Mouse (Mus musculus): ENCODE measurements around the gene Hoxb8. TPM values are rescaled to one million over a fixed set of nuclear protein-coding genes. Genes with fewer than 3 reads are reported as not detected.

Hoxb8 gene
- polyA plus RNA-seq, 1 experiment from 2014 or later, result 27.9 TPM

DNA sequence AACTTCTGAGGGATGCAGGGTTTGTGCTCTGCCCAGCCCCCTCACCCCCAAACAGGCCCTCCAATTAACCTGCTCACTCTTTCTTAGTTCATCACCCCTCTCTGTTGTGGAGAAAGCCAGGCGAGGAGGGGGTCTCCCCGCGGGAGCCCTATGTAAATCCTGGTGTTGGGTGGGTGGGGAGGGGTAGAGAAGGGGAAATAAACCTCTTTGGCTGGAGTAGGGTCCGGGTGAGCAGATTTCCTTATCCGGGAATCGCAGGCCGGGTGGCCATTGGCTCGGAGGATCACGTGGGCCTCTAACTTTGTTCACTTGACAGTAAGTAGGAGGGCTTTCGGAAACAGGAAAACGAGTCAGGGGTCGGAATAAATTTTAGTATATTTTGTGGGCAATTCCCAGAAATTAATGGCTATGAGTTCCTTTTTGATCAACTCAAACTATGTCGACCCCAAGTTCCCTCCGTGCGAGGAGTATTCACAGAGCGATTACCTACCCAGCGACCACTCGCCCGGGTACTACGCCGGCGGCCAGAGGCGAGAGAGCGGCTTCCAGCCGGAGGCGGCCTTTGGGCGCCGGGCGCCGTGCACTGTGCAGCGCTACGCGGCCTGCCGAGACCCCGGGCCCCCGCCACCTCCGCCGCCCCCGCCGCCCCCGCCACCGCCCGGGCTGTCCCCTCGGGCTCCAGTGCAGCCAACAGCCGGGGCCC lies 36.8 kb downstream of the Hoxb8 start:
- DNase-seq (ENCODE audit: low spot score), result peak; percentile 61
- Histone ChIP-seq H3K27me3 (ENCODE audit: control insufficient read depth, insufficient read depth, low read length) (no peaks in the 10 kb centered on the region), H3K9ac (ENCODE audit: low read length) (peak overlapping the region; percentile 100), H3K4me1 (ENCODE audit: control insufficient read depth, insufficient read depth, low read length) (peaks cover 30% of the 10 kb centered on the region), H3K4me3 (ENCODE audit: low read depth, low read length) (peak overlapping the region; percentile 96), H3K36me3 (ENCODE audit: control insufficient read depth, insufficient read depth, low read length) (peaks cover 2% of the 10 kb centered on the region; the same call in 1 of the 2 replicates), H3K9me3 (ENCODE audit: control insufficient read depth, low read length) (no peaks in the 10 kb centered on the region), H3K4me2 (ENCODE audit: low read depth) (peak overlapping the region; percentile 100), H3K27ac (ENCODE audit: low read depth, low read length) (peak overlapping the region; percentile 100)
- peak; percentile 59 for ATAC-seq (ENCODE audit: insufficient read depth, low FRiP score, low TSS enrichment)
- WGBS, result under 1% methylated on average over 42 of the region's 45 CpGs

GRCm38 (mm10) chr11:96319071-96319902 lies 37.6 kb downstream of the Hoxb8 start:
- H3K4me2 ChIP-seq (ENCODE audit: low read depth), result peak overlapping the region; percentile 100
- H3K27ac ChIP-seq (ENCODE audit: low read depth, low read length), result peak overlapping the region; percentile 100
- H3K27me3 ChIP-seq (ENCODE audit: control insufficient read depth, insufficient read depth, low read length), result no peaks in the 10 kb centered on the region
- under 1% methylated on average over 26 of the region's 34 CpGs for WGBS
- peaks cover 29% of the 10 kb centered on the region for H3K4me1 ChIP-seq (ENCODE audit: control insufficient read depth, insufficient read depth, low read length)
- H3K4me3 ChIP-seq (ENCODE audit: low read depth, low read length), result peak overlapping the region; percentile 96
- peak overlapping the region; percentile 100 for H3K9ac ChIP-seq (ENCODE audit: low read length)
- ATAC-seq (ENCODE audit: insufficient read depth, low FRiP score, low TSS enrichment), result peak; percentile 73
- peak; percentile 67 for DNase-seq (ENCODE audit: low spot score)
- H3K9me3 ChIP-seq (ENCODE audit: control insufficient read depth, low read length), result no peaks in the 10 kb centered on the region
- peaks cover 2% of the 10 kb centered on the region; the same call in 1 of the 2 replicates for H3K36me3 ChIP-seq (ENCODE audit: control insufficient read depth, insufficient read depth, low read length)

DNA sequence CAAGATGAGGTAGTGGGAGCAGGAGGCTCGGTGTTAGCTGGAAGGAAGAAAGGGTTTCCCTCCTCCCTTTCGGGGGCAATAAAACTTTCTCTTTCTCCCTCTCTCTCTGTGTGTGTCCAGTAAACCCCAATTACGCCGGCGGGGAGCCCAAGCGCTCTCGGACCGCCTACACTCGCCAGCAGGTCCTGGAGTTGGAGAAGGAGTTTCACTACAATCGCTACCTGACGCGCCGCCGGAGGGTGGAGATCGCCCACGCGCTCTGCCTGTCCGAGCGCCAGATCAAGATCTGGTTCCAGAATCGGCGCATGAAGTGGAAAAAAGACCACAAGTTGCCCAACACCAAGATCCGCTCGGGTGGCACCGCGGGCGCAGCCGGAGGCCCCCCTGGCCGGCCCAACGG lies 38.2 kb downstream of the Hoxb8 start:
- H3K4me2 ChIP-seq (ENCODE audit: low read depth), result peak overlapping the region; percentile 100
- H3K4me3 ChIP-seq (ENCODE audit: low read depth, low read length), result peak overlapping the region; percentile 96
- DNase-seq (ENCODE audit: low spot score) (peak; percentile 64), ATAC-seq (ENCODE audit: insufficient read depth, low FRiP score, low TSS enrichment) (0 out of 2 replicates have a peak, but pooled peaks have one; percentile 1)
- peaks cover 30% of the 10 kb centered on the region for H3K4me1 ChIP-seq (ENCODE audit: control insufficient read depth, insufficient read depth, low read length)
- H3K9ac ChIP-seq (ENCODE audit: low read length), result peak overlapping the region; percentile 100
- WGBS, result under 1% methylated on average over 29 of the region's 29 CpGs
- no peaks in the 10 kb centered on the region for H3K27me3 ChIP-seq (ENCODE audit: control insufficient read depth, insufficient read depth, low read length)
- H3K27ac ChIP-seq (ENCODE audit: low read depth, low read length), result peak overlapping the region; percentile 100
- H3K9me3 ChIP-seq (ENCODE audit: control insufficient read depth, low read length), result no peaks in the 10 kb centered on the region
- H3K36me3 ChIP-seq (ENCODE audit: control insufficient read depth, insufficient read depth, low read length), result peaks cover 2% of the 10 kb centered on the region; the same call in 1 of the 2 replicates

- peak overlapping the region; percentile 96 for H3K4me3 ChIP-seq (ENCODE audit: low read depth, low read length)
- H3K27me3 ChIP-seq (ENCODE audit: control insufficient read depth, insufficient read depth, low read length), result no peaks in the 10 kb centered on the region
- H3K4me1 ChIP-seq (ENCODE audit: control insufficient read depth, insufficient read depth, low read length), result peaks cover 28% of the 10 kb centered on the region
- under 1% methylated on average over 17 of the region's 17 CpGs for WGBS
- peaks cover 2% of the 10 kb centered on the region; the same call in 1 of the 2 replicates for H3K36me3 ChIP-seq (ENCODE audit: control insufficient read depth, insufficient read depth, low read length)
- H3K27ac ChIP-seq (ENCODE audit: low read depth, low read length), result peak overlapping the region; percentile 100
- peak overlapping the region; percentile 100 for H3K9ac ChIP-seq (ENCODE audit: low read length)
- ATAC-seq (ENCODE audit: insufficient read depth, low FRiP score, low TSS enrichment), result no peak
- peak; percentile 66 for DNase-seq (ENCODE audit: low spot score)
- peak overlapping the region; percentile 100 for H3K4me2 ChIP-seq (ENCODE audit: low read depth)
- H3K9me3 ChIP-seq (ENCODE audit: control insufficient read depth, low read length), result no peaks in the 10 kb centered on the region
These were observed 39.0 kb downstream of the Hoxb8 start for GRCm38 (mm10) chr11:96320688-96321087.

DNA sequence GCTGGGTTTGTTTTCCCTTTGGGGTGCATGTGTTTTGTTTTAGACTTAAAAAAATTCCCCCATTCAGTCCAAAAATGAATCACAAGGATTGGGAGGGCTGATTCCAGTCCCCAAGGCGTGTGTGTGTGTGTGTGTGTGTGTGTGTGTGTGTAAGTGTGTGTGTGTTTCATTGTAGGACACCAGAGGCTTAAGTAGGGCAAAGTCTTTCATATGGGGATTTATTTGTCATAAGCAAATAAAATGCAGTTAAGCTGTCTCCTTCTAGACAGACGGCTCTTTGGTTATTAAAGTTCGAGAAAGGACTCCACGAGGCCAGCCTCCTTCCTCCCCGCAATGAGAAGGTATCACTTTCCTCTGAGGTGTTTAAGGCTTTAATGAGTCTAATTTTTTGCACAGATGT lies 40.1 kb downstream of the Hoxb8 start:
- H3K4me1 ChIP-seq (ENCODE audit: control insufficient read depth, insufficient read depth, low read length), result peaks cover 29% of the 10 kb centered on the region
- H3K36me3 ChIP-seq (ENCODE audit: control insufficient read depth, insufficient read depth, low read length), result peaks cover 2% of the 10 kb centered on the region; the same call in 1 of the 2 replicates
- peak overlapping the region; percentile 96 for H3K4me3 ChIP-seq (ENCODE audit: low read depth, low read length)
- H3K9me3 ChIP-seq (ENCODE audit: control insufficient read depth, low read length), result no peaks in the 10 kb centered on the region
- H3K27me3 ChIP-seq (ENCODE audit: control insufficient read depth, insufficient read depth, low read length), result no peaks in the 10 kb centered on the region
- 4% methylated on average over 5 of the region's 5 CpGs for WGBS
- peak overlapping the region; percentile 100 for H3K27ac ChIP-seq (ENCODE audit: low read depth, low read length)
- DNase-seq (ENCODE audit: low spot score), result peak; percentile 51
- peak overlapping the region; percentile 100 for H3K4me2 ChIP-seq (ENCODE audit: low read depth)
- ATAC-seq (ENCODE audit: insufficient read depth, low FRiP score, low TSS enrichment), result no peak
- peak overlapping the region; percentile 100 for H3K9ac ChIP-seq (ENCODE audit: low read length)

DNA sequence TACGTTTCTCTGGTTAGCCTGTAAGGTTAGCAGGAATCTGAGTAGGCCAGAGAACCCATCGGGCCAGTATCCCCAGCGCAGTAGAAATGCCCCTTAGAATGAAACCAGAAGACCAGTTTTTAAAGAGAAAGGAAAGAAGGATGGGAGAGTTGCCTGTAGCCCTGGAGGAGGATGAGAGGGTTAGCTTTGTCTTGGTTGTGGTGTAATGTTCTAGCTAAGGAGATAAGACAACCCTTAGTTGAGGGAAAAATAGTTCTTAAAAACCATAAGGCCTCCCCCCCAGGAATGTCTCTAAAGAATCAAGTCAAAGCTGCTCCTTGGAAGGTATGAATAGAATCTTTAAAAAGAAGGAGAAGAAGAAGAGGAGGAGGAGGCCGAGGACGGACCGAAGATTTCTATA lies 41.0 kb downstream of the Hoxb8 start:
- Histone ChIP-seq H3K36me3 (ENCODE audit: control insufficient read depth, insufficient read depth, low read length) (peaks cover 2% of the 10 kb centered on the region; the same call in 1 of the 2 replicates), H3K4me3 (ENCODE audit: low read depth, low read length) (peak overlapping the region; percentile 96), H3K4me2 (ENCODE audit: low read depth) (peak overlapping the region; percentile 100), H3K27me3 (ENCODE audit: control insufficient read depth, insufficient read depth, low read length) (no peaks in the 10 kb centered on the region), H3K9me3 (ENCODE audit: control insufficient read depth, low read length) (no peaks in the 10 kb centered on the region), H3K4me1 (ENCODE audit: control insufficient read depth, insufficient read depth, low read length) (peaks cover 35% of the 10 kb centered on the region), H3K27ac (ENCODE audit: low read depth, low read length) (peak overlapping the region; percentile 100), H3K9ac (ENCODE audit: low read length) (peak overlapping the region; percentile 100)
- ATAC-seq (ENCODE audit: insufficient read depth, low FRiP score, low TSS enrichment), result no peak
- DNase-seq (ENCODE audit: low spot score), result peak; percentile 65
- 3% methylated on average over 6 of the region's 6 CpGs for whole genome bisulfite sequencing

GRCm38 (mm10) chr11:96323154-96323553 lies 41.4 kb downstream of the Hoxb8 start, which contains the start of gene Hoxb3:
Hoxb3 (plus strand) TSS chr11:96323326.
- peak within 1 kb of the TSS; percentile 100 for H3K9ac ChIP-seq (ENCODE audit: low read length)

DNA sequence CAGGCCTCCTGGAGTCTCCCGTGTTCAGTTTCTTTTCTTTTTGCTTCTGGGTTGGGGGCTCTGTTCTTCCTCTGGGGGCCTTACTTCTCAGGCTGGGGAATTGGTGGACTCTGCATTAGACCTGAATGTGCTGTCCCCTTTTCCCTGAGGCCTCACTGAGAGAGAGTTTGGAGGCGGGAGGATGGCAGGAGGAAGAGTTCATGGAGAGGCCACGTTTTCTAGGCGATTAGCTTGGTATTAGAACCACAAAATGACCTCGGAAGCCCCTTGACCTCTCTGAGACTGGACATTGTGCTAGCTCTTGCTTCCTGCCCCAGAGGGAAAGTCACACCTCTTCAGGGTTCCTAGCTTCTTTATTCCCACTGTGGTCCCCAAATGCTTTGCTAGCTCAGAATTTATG lies 42.4 kb downstream of the Hoxb8 start:
- Histone ChIP-seq H3K4me3 (ENCODE audit: low read depth, low read length) (peak overlapping the region; percentile 96), H3K4me1 (ENCODE audit: control insufficient read depth, insufficient read depth, low read length) (peaks cover 42% of the 10 kb centered on the region), H3K9ac (ENCODE audit: low read length) (peak overlapping the region; percentile 100), H3K36me3 (ENCODE audit: control insufficient read depth, insufficient read depth, low read length) (peaks cover 2% of the 10 kb centered on the region; the same call in 1 of the 2 replicates), H3K27ac (ENCODE audit: low read depth, low read length) (peak overlapping the region; percentile 100), H3K27me3 (ENCODE audit: control insufficient read depth, insufficient read depth, low read length) (no peaks in the 10 kb centered on the region), H3K4me2 (ENCODE audit: low read depth) (peak overlapping the region; percentile 100), H3K9me3 (ENCODE audit: control insufficient read depth, low read length) (no peaks in the 10 kb centered on the region)
- WGBS, result 0% methylated on average over 5 of the region's 5 CpGs
- DNase-seq (ENCODE audit: low spot score), result peak; percentile 64
- ATAC-seq (ENCODE audit: insufficient read depth, low FRiP score, low TSS enrichment), result no peak

More at GRCm38 (mm10) chr11:96323154-96323553, 41.4 kb downstream of the Hoxb8 start, which contains the start of gene Hoxb3:
- ATAC-seq (ENCODE audit: insufficient read depth, low FRiP score, low TSS enrichment) (no peak), DNase-seq (ENCODE audit: low spot score) (no peak)
- Histone ChIP-seq H3K27me3 (ENCODE audit: control insufficient read depth, insufficient read depth, low read length) (no peaks in the 10 kb centered on the region), H3K4me2 (ENCODE audit: low read depth) (peak within 1 kb of the TSS; percentile 100), H3K36me3 (ENCODE audit: control insufficient read depth, insufficient read depth, low read length) (peaks cover 2% of the 10 kb centered on the region; the same call in 1 of the 2 replicates), H3K4me3 (ENCODE audit: low read depth, low read length) (peak within 1 kb of the TSS; percentile 96), H3K27ac (ENCODE audit: low read depth, low read length) (peak within 1 kb of the TSS; percentile 100), H3K9me3 (ENCODE audit: control insufficient read depth, low read length) (no peaks in the 10 kb centered on the region), H3K4me1 (ENCODE audit: control insufficient read depth, insufficient read depth, low read length) (peaks cover 36% of the 10 kb centered on the region)
- 3% methylated on average over 10 of the region's 10 CpGs for WGBS

Data from neural tube, embryonic 11.5 days (tissue).